Mouse (Mus musculus) liver, adult 2 months (tissue): ENCODE measurements around the gene Skor1.

ENCODE experiments used
- CTCF ChIP-seq: fragments of 200-500 bp; IDR thresholded peaks from 2 replicates; pipeline ENCODE4 v1.5.1; 2011; ENCODE audit warnings: low read depth, low read length, control low read depth
- POLR2A ChIP-seq: fragments of 200-500 bp; IDR thresholded peaks from 2 replicates; pipeline ENCODE4 v1.6.1; 2011; ENCODE audit warnings: low read length, control low read depth; ENCODE audit not compliant: insufficient read depth; ENCODE audit errors: extremely low read depth

GRCm38 (mm10) chr9:63143641-63144501 lies 4.9 kb downstream of the Skor1 start:
- TF ChIP-seq POLR2A (no peak), CTCF (no peak)
